23 mouse cellular contexts compared by ENCODE assay signal in the genomic region with DNA sequence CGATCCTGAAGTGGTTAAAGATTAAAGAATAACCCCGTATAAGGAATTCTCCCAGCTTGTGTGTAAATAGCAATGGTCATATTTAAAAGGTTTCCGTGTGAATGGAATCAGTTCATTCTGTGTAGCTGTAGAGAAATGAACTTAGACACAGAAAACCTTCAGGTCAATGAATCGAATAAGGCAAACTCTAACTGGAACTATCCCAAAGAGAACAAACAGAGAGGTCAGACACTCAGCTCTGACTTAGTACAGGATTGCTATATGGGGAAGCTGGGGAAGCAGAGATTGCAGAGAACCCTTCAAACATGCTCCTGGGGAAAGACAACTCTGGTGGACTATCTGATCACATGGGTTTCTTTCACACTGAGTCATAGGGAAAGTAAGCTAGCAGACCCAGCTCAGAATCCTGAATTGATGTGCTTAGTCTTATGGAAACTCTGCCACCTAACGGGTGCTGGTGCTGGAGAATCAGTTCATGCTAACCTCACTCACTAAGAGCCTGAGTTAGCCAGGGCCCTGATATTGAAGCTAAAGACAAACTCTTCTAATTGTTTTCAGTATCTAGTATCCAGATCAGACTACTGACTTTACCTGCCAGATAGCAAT.
DNase-seq lines count a peak whose midpoint lies in the region; ATAC-seq and TF ChIP-seq lines count a peak whose summit lies in the region.
"Had no signal": no experiment of that assay in that cellular context is flagged by ENCODE, and none has a peak within 500 bp of the region (broad histone marks: within the 10 kb centered on the region; RNA-seq: fewer than 3 reads in every experiment).

No protein-coding gene starts in this region.

- H3K9me3 ChIP-seq in liver, embryonic 12.5 days (replicated peaks): no peaks in the 10 kb centered on the region; the same call in 1 of the 2 replicates
- H3K9me3 ChIP-seq in CH12.LX (replicated peaks; ENCODE audit: low read length): peaks cover 7% of the 10 kb centered on the region
- H3K9me3 ChIP-seq: embryonic facial prominence, embryonic 12.5 days; forebrain, embryonic 13.5 days; forebrain, embryonic 15.5 days had no signal

- no peak for TF ChIP-seq POLR2A in kidney, adult 2 months (IDR thresholded peaks at IDR 0.05; ENCODE audit: low read depth, low read length)
- no peak for TF ChIP-seq POLR2A in liver, adult 2 months (IDR thresholded peaks at IDR 0.05; ENCODE audit: extremely low read depth, insufficient read depth, low read length)
- no peak for TF ChIP-seq POLR2A in CH12.LX (IDR thresholded peaks at IDR 0.05; ENCODE audit: low read depth, low read length)

- ATAC-seq in liver, embryonic 12.5 days: no peak
- ATAC-seq: activated CD4-positive, CD25-positive, alpha-beta regulatory T cell, adult 4 months; CD4-positive, CD25-positive, alpha-beta regulatory T cell, adult 4 months; forebrain, embryonic 13.5 days; forebrain, embryonic 15.5 days; Patski had no signal

- dilution Hi-C loops in CH12.LX (cut with MboI; ENCODE audit: extremely low pct_ligation_motif_present, extremely low pct_unique_long_range_greater_than_20kb, low sequenced_read_pairs): no loop called here

- no peak; the same call in 1 of the 2 replicates for TF ChIP-seq CTCF in kidney, adult 2 months (conservative IDR thresholded peaks at IDR 0.05; ENCODE audit: insufficient read depth, insufficient read length, low read depth, low read length)
- peak; percentile 30 for TF ChIP-seq CTCF in liver, adult 2 months (IDR thresholded peaks at IDR 0.05; ENCODE audit: low read depth, low read length)
- peak in 1 of 2 experiments; percentile 55; a peak in 2 of 4 replicates for TF ChIP-seq CTCF in CH12.LX (conservative IDR thresholded peaks at IDR 0.05 in 1 of 2, IDR thresholded peaks at IDR 0.05 in 1 of 2; ENCODE audit: low read depth in 2 of 2, low read length in 2 of 2)

- H3K36me3 ChIP-seq in kidney, adult 2 months (ENCODE audit: control insufficient read depth, insufficient read depth, low read length): no peaks in the 10 kb centered on the region
- no peaks in the 10 kb centered on the region; the same call in 1 of the 2 replicates for H3K36me3 ChIP-seq in liver, adult 2 months (ENCODE audit: control insufficient read depth, insufficient read depth, low read length)
- H3K36me3 ChIP-seq in liver, embryonic 12.5 days: no peaks in the 10 kb centered on the region
- H3K36me3 ChIP-seq in CH12.LX (replicated peaks in 1 of 2; ENCODE audit: control insufficient read depth in 1 of 2, insufficient read depth in 1 of 2, low read length in 1 of 2): no peaks in the 10 kb centered on the region
- H3K36me3 ChIP-seq: embryonic facial prominence, embryonic 10.5 days; embryonic facial prominence, embryonic 12.5 days; forebrain, embryonic 15.5 days had no signal

- in situ Hi-C loops in CH12.LX (cut with MboI; ENCODE audit: low pct_ligation_motif_present, low pct_unique_long_range_greater_than_20kb, low sequenced_read_pairs): loop anchor here (10.0 kb wide), 1 partner anchor 88 kb away; no protein-coding TSS in a partner anchor

- H3K27me3 ChIP-seq in kidney, adult 2 months (replicated peaks; ENCODE audit: control insufficient read depth, insufficient read depth, low read length): no peaks in the 10 kb centered on the region
- no peaks in the 10 kb centered on the region for H3K27me3 ChIP-seq in liver, adult 2 months (ENCODE audit: control insufficient read depth, insufficient read depth, low read length)
- no peaks in the 10 kb centered on the region for H3K27me3 ChIP-seq in liver, embryonic 12.5 days (replicated peaks)
- no peaks in the 10 kb centered on the region for H3K27me3 ChIP-seq in CH12.LX (replicated peaks)
- H3K27me3 ChIP-seq: embryonic facial prominence, embryonic 12.5 days; forebrain, embryonic 13.5 days; forebrain, embryonic 15.5 days; Patski had no signal

- H3K4me2 ChIP-seq in liver, embryonic 12.5 days: no peak overlapping the region
- H3K4me2 ChIP-seq in CH12.LX (ENCODE audit: insufficient read depth, low read depth, poor library complexity, severe bottlenecking): no peak overlapping the region
- H3K4me2 ChIP-seq: embryonic facial prominence, embryonic 12.5 days; forebrain, embryonic 13.5 days; forebrain, embryonic 15.5 days had no signal

- H3K79me2 ChIP-seq in liver, adult 2 months (ENCODE audit: control insufficient read depth, insufficient read depth, low read length): no peaks in the 10 kb centered on the region
- no peaks in the 10 kb centered on the region for H3K79me2 ChIP-seq in CH12.LX (replicated peaks; ENCODE audit: control insufficient read depth, extremely low read depth, insufficient read depth, poor library complexity, severe bottlenecking)

- peak; percentile 47 for TF ChIP-seq RAD21 in CH12.LX (IDR thresholded peaks at IDR 0.05; ENCODE audit: low read depth, low read length)

- TF ChIP-seq EP300 in CH12.LX (IDR thresholded peaks at IDR 0.05; ENCODE audit: low read length): peak; percentile 47; the same call in 1 of the 2 replicates

- H3K4me1 ChIP-seq in kidney, adult 2 months (ENCODE audit: control insufficient read depth, insufficient read depth, low read length): no peaks in the 10 kb centered on the region
- H3K4me1 ChIP-seq in liver, adult 2 months (ENCODE audit: control insufficient read depth, insufficient read depth, low read length): peaks cover 11% of the 10 kb centered on the region
- H3K4me1 ChIP-seq in liver, embryonic 12.5 days: 0 out of 2 replicates have a peak, but pooled peaks cover 4% of the 10 kb centered on the region
- peaks cover 3 to 21% of the 10 kb centered on the region in 2 experiments for H3K4me1 ChIP-seq in CH12.LX (ENCODE audit: control insufficient read depth in 1 of 2, insufficient read depth in 2 of 2)
- H3K4me1 ChIP-seq: embryonic facial prominence, embryonic 12.5 days; forebrain, embryonic 13.5 days; forebrain, embryonic 15.5 days had no signal

- DNase-seq in kidney, adult 2 months: peak; percentile 37
- no peak for DNase-seq in kidney, postnatal 36 days
- DNase-seq in liver, adult 2 months (ENCODE audit: extremely low read depth, low read depth, low spot score): peak; percentile 98
- peak; percentile 49 for DNase-seq in CH12.LX (ENCODE audit: extremely low read depth)
- peak; percentile 33 for DNase-seq in induced T-regulatory cell, adult 2 months (ENCODE audit: low read depth)
- DNase-seq in layer of hippocampus, adult 11-12 months (ENCODE audit: low spot score): no peak
- DNase-seq: adrenal gland, adult 8-10 months; adrenal gland, postnatal 14 days; adrenal gland, postnatal 36 days; B cell, adult 2 months; cerebellum, adult 11-12 months; cerebellum, adult 2 months; cerebellum, adult 9-10 months; cerebellum, postnatal 10 days; cerebellum, postnatal 25 days had no signal

- peak overlapping the region; percentile 57 for H3K9ac ChIP-seq in liver, adult 2 months (ENCODE audit: low read depth, low read length)
- H3K9ac ChIP-seq in liver, embryonic 12.5 days: no peak overlapping the region
- no peak overlapping the region for H3K9ac ChIP-seq in CH12.LX (ENCODE audit: insufficient read depth, low read depth)
- H3K9ac ChIP-seq: embryonic facial prominence, embryonic 12.5 days; forebrain, embryonic 13.5 days; forebrain, embryonic 15.5 days had no signal

- H3K27ac ChIP-seq in kidney, adult 2 months (ENCODE audit: insufficient read depth, low read depth, low read length): no peak overlapping the region
- H3K27ac ChIP-seq in liver, adult 2 months (replicated peaks; ENCODE audit: insufficient read depth, low read depth, low read length): peak overlapping the region; percentile 94
- no peak overlapping the region for H3K27ac ChIP-seq in liver, embryonic 12.5 days
- no peak overlapping the region for H3K27ac ChIP-seq in CH12.LX (ENCODE audit: insufficient read depth, low read depth)
- H3K27ac ChIP-seq: embryonic facial prominence, embryonic 10.5 days; embryonic facial prominence, embryonic 12.5 days; forebrain, embryonic 13.5 days; forebrain, embryonic 15.5 days had no signal

- no peak overlapping the region for H3K4me3 ChIP-seq in kidney, adult 2 months (ENCODE audit: insufficient read depth, low read depth, low read length)
- no peak overlapping the region for H3K4me3 ChIP-seq in liver, adult 2 months (ENCODE audit: insufficient read depth, low read depth, low read length)
- H3K4me3 ChIP-seq in liver, embryonic 12.5 days: no peak overlapping the region
- no peak overlapping the region for H3K4me3 ChIP-seq in CH12.LX (replicated peaks in 1 of 3; ENCODE audit: low read depth in 2 of 3, low read length in 2 of 3, poor library complexity in 1 of 3)
- H3K4me3 ChIP-seq: embryonic facial prominence, embryonic 10.5 days; embryonic facial prominence, embryonic 12.5 days; forebrain, embryonic 13.5 days; forebrain, embryonic 15.5 days had no signal

- WGBS in kidney, adult 2 months: 63% methylated on average over 5 of the region's 5 CpGs
- WGBS in liver, adult 2 months: 28% methylated on average over 5 of the region's 5 CpGs
- WGBS in liver, embryonic 12.5 days (ENCODE audit: insufficient replicate concordance): 70% methylated on average over 5 of the region's 5 CpGs

TF ChIP-seq in CH12.LX, 34 proteins besides CTCF, POLR2A, EP300 and RAD21:
- TF ChIP-seq USF2 (conservative IDR thresholded peaks at IDR 0.05; ENCODE audit: low read depth, low read length) (peak; percentile 38; the same call in 1 of the 2 replicates), SMC3 (IDR thresholded peaks at IDR 0.05; ENCODE audit: low read depth, low read length) (peak; percentile 50; the same call in 1 of the 2 replicates), JUND (conservative IDR thresholded peaks at IDR 0.05; ENCODE audit: low read depth, low read length) (peak; percentile 80), ZNF384 (IDR thresholded peaks at IDR 0.05; ENCODE audit: low read depth, low read length) (no peak), MYC (IDR thresholded peaks at IDR 0.05; ENCODE audit: low read depth, low read length) (no peak; the same call in 1 of the 2 replicates), JUN (IDR thresholded peaks at IDR 0.05; ENCODE audit: insufficient read depth, low read depth, low read length) (peak; percentile 59), IRF4 (IDR thresholded peaks at IDR 0.05; ENCODE audit: low read depth, low read length) (peak; percentile 84)

Comparison
In these comparisons a context has a peak if more than half of its experiments do, and no peak if none do; other contexts are left out.
1. DNase-seq: peak in kidney, adult 2 months (single experiment), liver, adult 2 months (single experiment), CH12.LX (single experiment) and induced T-regulatory cell, adult 2 months (single experiment); none in kidney, postnatal 36 days (0 of 2) and layer of hippocampus, adult 11-12 months (single experiment).